Comparison of ENCODE assay signal across 16 mouse cellular contexts in the genomic region with DNA sequence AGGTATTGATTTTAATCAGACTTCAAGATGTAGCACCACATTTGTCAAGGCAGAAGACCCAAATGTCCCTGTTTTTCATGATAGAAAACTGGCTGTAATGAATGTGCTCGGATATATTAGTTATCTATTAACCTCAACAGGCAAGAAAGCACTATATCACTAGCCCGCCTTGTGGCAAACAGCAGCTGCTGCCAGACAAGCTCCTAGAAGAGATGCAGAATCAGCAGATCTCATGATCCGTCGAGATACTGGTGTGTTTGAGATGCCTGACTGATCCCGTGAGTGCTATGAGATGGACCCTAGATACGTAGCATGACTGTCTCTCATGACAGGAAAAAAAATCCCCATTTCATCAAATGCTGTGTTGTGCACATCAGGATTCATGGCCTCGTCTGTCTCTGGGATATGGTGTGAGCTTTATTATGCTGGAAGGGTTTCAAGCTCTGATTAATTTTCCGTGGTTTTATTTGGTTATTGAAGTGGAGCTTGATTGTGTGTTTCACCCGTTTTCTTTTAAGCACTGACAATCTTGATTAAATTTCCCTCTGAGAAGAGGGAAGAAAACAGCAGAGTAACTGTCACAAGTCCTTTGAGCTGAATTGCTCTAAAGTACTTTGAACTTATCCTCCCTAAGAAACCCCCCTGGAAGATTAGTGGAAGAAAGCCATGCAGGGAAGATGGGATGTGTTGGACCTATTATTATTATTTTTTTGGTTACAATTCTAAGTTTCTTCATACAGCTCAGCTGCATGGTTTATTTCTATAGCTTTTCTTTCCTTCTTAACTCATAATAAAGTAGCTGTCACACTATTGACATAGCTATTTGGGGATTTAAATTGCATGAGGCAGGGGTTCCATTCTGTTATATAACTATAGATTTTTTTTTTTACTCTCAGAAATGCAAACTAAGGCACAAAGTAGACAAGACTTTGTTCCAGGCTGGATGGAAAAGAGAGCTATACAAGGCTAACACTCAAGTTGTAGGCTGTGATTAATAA.
DNase-seq lines count a peak whose midpoint lies in the region; ATAC-seq and TF ChIP-seq lines count a peak whose summit lies in the region.
"Had no signal": no experiment of that assay in that cellular context is flagged by ENCODE, and none has a peak within 500 bp of the region (broad histone marks: within the 10 kb centered on the region; RNA-seq: fewer than 3 reads in every experiment).

No protein-coding gene starts in this region.

- H3K4me3 ChIP-seq in intestine, postnatal 0 days (ENCODE audit: low read depth, low read length) = no peak overlapping the region
- no peak overlapping the region for H3K4me3 ChIP-seq in intestine, embryonic 16.5 days (ENCODE audit: low read length)
- no peak overlapping the region for H3K4me3 ChIP-seq in hindbrain, embryonic 12.5 days
- H3K4me3 ChIP-seq in midbrain, postnatal 0 days (ENCODE audit: low read depth, low read length) = no peak overlapping the region
- H3K4me3 ChIP-seq: embryonic facial prominence, embryonic 13.5 days; heart, embryonic 13.5 days; liver, embryonic 13.5 days had no signal

- H3K27ac ChIP-seq in intestine, postnatal 0 days (ENCODE audit: low read depth, low read length) = no peak overlapping the region
- no peak overlapping the region for H3K27ac ChIP-seq in intestine, embryonic 16.5 days (ENCODE audit: low read length)
- H3K27ac ChIP-seq in hindbrain, embryonic 12.5 days = peak overlapping the region; percentile 35; the same call in 1 of the 2 replicates
- H3K27ac ChIP-seq in midbrain, postnatal 0 days (ENCODE audit: low read depth, low read length) = no peak overlapping the region
- H3K27ac ChIP-seq: embryonic facial prominence, embryonic 13.5 days; heart, embryonic 13.5 days; liver, embryonic 13.5 days had no signal

- H3K9me3 ChIP-seq in intestine, postnatal 0 days (ENCODE audit: control insufficient read depth) = no peaks in the 10 kb centered on the region
- no peaks in the 10 kb centered on the region for H3K9me3 ChIP-seq in intestine, embryonic 16.5 days (ENCODE audit: control insufficient read depth, low read length)
- H3K9me3 ChIP-seq in hindbrain, embryonic 12.5 days (replicated peaks) = no peaks in the 10 kb centered on the region
- H3K9me3 ChIP-seq in midbrain, postnatal 0 days (ENCODE audit: low read length) = no peaks in the 10 kb centered on the region
- H3K9me3 ChIP-seq: embryonic facial prominence, embryonic 13.5 days; heart, embryonic 13.5 days; liver, embryonic 13.5 days had no signal

- ATAC-seq in intestine, postnatal 0 days = no peak
- no peak for ATAC-seq in intestine, embryonic 16.5 days
- ATAC-seq in hindbrain, embryonic 12.5 days (ENCODE audit: low FRiP score) = peak; percentile 58; the same call in 1 of the 2 replicates
- no peak for ATAC-seq in midbrain, postnatal 0 days (ENCODE audit: low FRiP score)
- no peak for ATAC-seq in megakaryocyte-erythroid progenitor cell, adult 5-6 weeks (replicated peaks; ENCODE audit: low FRiP score, low TSS enrichment, poor library complexity, severe bottlenecking)

- H3K4me1 ChIP-seq in intestine, postnatal 0 days (replicated peaks; ENCODE audit: control insufficient read depth, insufficient read depth, low read length) = no peaks in the 10 kb centered on the region
- no peaks in the 10 kb centered on the region for H3K4me1 ChIP-seq in intestine, embryonic 16.5 days (ENCODE audit: control insufficient read depth, insufficient read depth, low read length)
- no peaks in the 10 kb centered on the region for H3K4me1 ChIP-seq in hindbrain, embryonic 12.5 days
- H3K4me1 ChIP-seq in midbrain, postnatal 0 days (ENCODE audit: insufficient read depth, low read length) = no peaks in the 10 kb centered on the region
- H3K4me1 ChIP-seq: embryonic facial prominence, embryonic 13.5 days; heart, embryonic 13.5 days; liver, embryonic 13.5 days had no signal

- WGBS in intestine, postnatal 0 days = 37% methylated on average over 9 of the region's 9 CpGs
- 50% methylated on average over 9 of the region's 9 CpGs for WGBS in intestine, embryonic 16.5 days
- WGBS in hindbrain, embryonic 12.5 days = 47% methylated on average over 9 of the region's 9 CpGs
- WGBS in midbrain, postnatal 0 days = 29% methylated on average over 9 of the region's 9 CpGs

- DNase-seq in kidney, postnatal 10 days = peak; percentile 10
- peak; percentile 12 for DNase-seq in midbrain, postnatal 0 days (ENCODE audit: low spot score)
- DNase-seq in spleen, postnatal 10 days (ENCODE audit: low spot score in 2 of 2) = no peak
- DNase-seq in cerebellum, adult 8-10 months = no peak
- DNase-seq: adrenal gland, postnatal 25 days; cerebellum, postnatal 25 days; gastrocnemius, postnatal 36 days; layer of hippocampus, adult 9-11 months; liver, embryonic 13.5 days; lung, postnatal 14 days had no signal

- no peak overlapping the region for H3K9ac ChIP-seq in intestine, postnatal 0 days (ENCODE audit: low read depth, low read length)
- no peak overlapping the region for H3K9ac ChIP-seq in intestine, embryonic 16.5 days (ENCODE audit: low read depth, low read length)
- no peak overlapping the region for H3K9ac ChIP-seq in hindbrain, embryonic 12.5 days
- H3K9ac ChIP-seq in midbrain, postnatal 0 days (replicated peaks; ENCODE audit: low read length, poor library complexity, severe bottlenecking) = no peak overlapping the region
- H3K9ac ChIP-seq: embryonic facial prominence, embryonic 13.5 days; heart, embryonic 13.5 days; liver, embryonic 13.5 days had no signal

- TF ChIP-seq CTCF in intestine, postnatal 0 days (IDR thresholded peaks at IDR 0.05; ENCODE audit: low read depth) = 0 out of 2 replicates have a peak, but pooled peaks have one; percentile 13
- TF ChIP-seq CTCF in midbrain, postnatal 0 days (IDR thresholded peaks at IDR 0.05) = no peak

- H3K36me3 ChIP-seq in intestine, postnatal 0 days (ENCODE audit: control insufficient read depth, insufficient read depth) = no peaks in the 10 kb centered on the region
- no peaks in the 10 kb centered on the region for H3K36me3 ChIP-seq in intestine, embryonic 16.5 days (ENCODE audit: control insufficient read depth, insufficient read depth, low read length)
- no peaks in the 10 kb centered on the region for H3K36me3 ChIP-seq in hindbrain, embryonic 12.5 days
- no peaks in the 10 kb centered on the region for H3K36me3 ChIP-seq in midbrain, postnatal 0 days (ENCODE audit: insufficient read depth, low read length)
- H3K36me3 ChIP-seq: embryonic facial prominence, embryonic 13.5 days; heart, embryonic 13.5 days; liver, embryonic 13.5 days had no signal

- no peaks in the 10 kb centered on the region for H3K27me3 ChIP-seq in intestine, postnatal 0 days (replicated peaks; ENCODE audit: control insufficient read depth, insufficient read depth, low read length)
- no peaks in the 10 kb centered on the region for H3K27me3 ChIP-seq in intestine, embryonic 16.5 days (replicated peaks; ENCODE audit: control insufficient read depth, insufficient read depth, low read length)
- H3K27me3 ChIP-seq in hindbrain, embryonic 12.5 days = no peaks in the 10 kb centered on the region
- H3K27me3 ChIP-seq in midbrain, postnatal 0 days (ENCODE audit: insufficient read depth, low read length) = no peaks in the 10 kb centered on the region
- H3K27me3 ChIP-seq: embryonic facial prominence, embryonic 13.5 days; heart, embryonic 13.5 days; liver, embryonic 13.5 days had no signal

- H3K4me2 ChIP-seq in intestine, postnatal 0 days (replicated peaks; ENCODE audit: low read depth) = no peak overlapping the region
- H3K4me2 ChIP-seq in intestine, embryonic 16.5 days (ENCODE audit: low read depth, low read length) = no peak overlapping the region
- no peak overlapping the region for H3K4me2 ChIP-seq in hindbrain, embryonic 12.5 days (replicated peaks)
- no peak overlapping the region for H3K4me2 ChIP-seq in midbrain, postnatal 0 days (ENCODE audit: low read depth, low read length, poor library complexity, severe bottlenecking)
- H3K4me2 ChIP-seq: embryonic facial prominence, embryonic 13.5 days; heart, embryonic 13.5 days; liver, embryonic 13.5 days had no signal

Comparison
In these comparisons a context has a peak if more than half of its experiments do, and no peak if none do; other contexts are left out.
1. DNase-seq: peak in kidney, postnatal 10 days (single experiment) and midbrain, postnatal 0 days (single experiment); none in spleen, postnatal 10 days (0 of 2) and cerebellum, adult 8-10 months (single experiment).